Mouse (Mus musculus): ENCODE results near the gene Rpl35a. TPM values are rescaled to one million over a fixed set of nuclear protein-coding genes. Genes with fewer than 3 reads are reported as not detected.
"Not testable (repeated sequence)": the region's sequence is repeated elsewhere in the genome, so short reads cannot be mapped to it uniquely, and the experiment has no call there.

The Rpl35a gene
- polyA plus RNA-seq, 1 experiment from 2014 or later, result 500 TPM

DNA sequence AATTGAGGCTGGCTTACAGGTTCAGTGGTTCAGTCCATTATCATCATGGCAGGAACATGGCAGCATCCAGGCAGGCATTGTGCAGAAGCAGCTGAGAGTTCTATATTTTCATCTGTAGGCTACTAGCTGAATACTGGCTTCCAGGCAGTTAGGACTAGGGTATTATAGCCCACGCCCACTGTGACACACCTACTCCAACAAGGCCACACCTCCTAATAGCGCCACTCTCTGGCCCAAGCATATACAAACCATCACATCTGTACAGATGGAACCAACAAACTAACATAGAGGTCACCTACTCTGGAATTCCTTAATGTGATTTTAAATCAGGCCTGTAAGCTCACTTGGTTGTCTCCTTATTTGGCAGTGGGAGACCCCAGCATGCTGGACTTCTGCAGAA lies 7.6 kb upstream of the Rpl35a start:
- no peak overlapping the region for H3K9ac ChIP-seq (ENCODE audit: low read length)
- 64% methylated on average over 2 of the region's 2 CpGs for WGBS
- no peaks in the 10 kb centered on the region for H3K36me3 ChIP-seq (ENCODE audit: control insufficient read depth, insufficient read depth)
- no peaks in the 10 kb centered on the region for H3K4me1 ChIP-seq (ENCODE audit: control insufficient read depth, insufficient read depth, low read length)
- H3K9me3 ChIP-seq (replicated peaks; ENCODE audit: control insufficient read depth, low read length), result no peaks in the 10 kb centered on the region
- H3K4me2 ChIP-seq (ENCODE audit: low read depth, low read length), result no peak overlapping the region
- no peak for ATAC-seq (replicated peaks; ENCODE audit: extremely low read depth, insufficient read depth, low FRiP score)
- H3K27me3 ChIP-seq (ENCODE audit: control insufficient read depth, insufficient read depth, low read length), result no peaks in the 10 kb centered on the region
- no peak overlapping the region for H3K4me3 ChIP-seq (ENCODE audit: low read length)
- no peak overlapping the region for H3K27ac ChIP-seq (ENCODE audit: low read length)

GRCm38 (mm10) chr16:33049809-33050208 lies 6.4 kb upstream of the Rpl35a start:
- H3K4me1 ChIP-seq (ENCODE audit: control insufficient read depth, insufficient read depth, low read length), result no peaks in the 10 kb centered on the region
- no peak overlapping the region for H3K9ac ChIP-seq (ENCODE audit: low read length)
- ATAC-seq (replicated peaks; ENCODE audit: extremely low read depth, insufficient read depth, low FRiP score), result no peak
- no peak overlapping the region for H3K27ac ChIP-seq (ENCODE audit: low read length)
- H3K27me3 ChIP-seq (ENCODE audit: control insufficient read depth, insufficient read depth, low read length), result no peaks in the 10 kb centered on the region
- no peaks in the 10 kb centered on the region for H3K36me3 ChIP-seq (ENCODE audit: control insufficient read depth, insufficient read depth)
- H3K9me3 ChIP-seq (replicated peaks; ENCODE audit: control insufficient read depth, low read length), result no peaks in the 10 kb centered on the region
- H3K4me2 ChIP-seq (ENCODE audit: low read depth, low read length), result no peak overlapping the region
- no peak overlapping the region for H3K4me3 ChIP-seq (ENCODE audit: low read length)
- WGBS, result 85% methylated on average over 16 of the region's 16 CpGs

GRCm38 (mm10) chr16:33053141-33053540 lies 3.1 kb upstream of the Rpl35a start:
- Histone ChIP-seq H3K4me2 (ENCODE audit: low read depth, low read length) (no peak overlapping the region), H3K9me3 (replicated peaks; ENCODE audit: control insufficient read depth, low read length) (no peaks in the 10 kb centered on the region), H3K27me3 (ENCODE audit: control insufficient read depth, insufficient read depth, low read length) (no peaks in the 10 kb centered on the region), H3K9ac (ENCODE audit: low read length) (no peak overlapping the region), H3K36me3 (ENCODE audit: control insufficient read depth, insufficient read depth) (peaks cover 3% of the 10 kb centered on the region), H3K4me1 (ENCODE audit: control insufficient read depth, insufficient read depth, low read length) (peaks cover 7% of the 10 kb centered on the region), H3K4me3 (ENCODE audit: low read length) (no peak overlapping the region), H3K27ac (ENCODE audit: low read length) (no peak overlapping the region)
- 66% methylated on average over 5 of the region's 5 CpGs for WGBS
- ATAC-seq (replicated peaks; ENCODE audit: extremely low read depth, insufficient read depth, low FRiP score), result no peak

DNA sequence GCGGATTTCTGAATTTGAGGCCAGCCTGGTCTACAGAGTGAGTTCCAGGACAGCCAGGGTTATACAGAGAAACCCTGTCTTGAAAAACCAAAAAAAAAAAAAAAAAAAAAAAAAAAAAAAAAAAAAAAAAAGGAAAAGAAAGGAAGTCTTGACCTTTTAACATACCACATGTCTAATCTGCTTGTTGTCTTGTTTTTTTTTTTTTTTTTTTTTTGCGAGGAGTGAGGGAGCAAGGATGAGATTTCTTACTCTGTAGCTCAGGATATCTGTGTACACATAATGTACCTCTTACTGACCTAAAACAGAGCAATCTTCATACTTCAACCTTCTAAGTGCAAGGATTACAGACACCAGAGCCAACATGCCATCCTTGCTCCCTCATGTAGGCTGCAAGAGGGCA lies 1.3 kb upstream of the Rpl35a start:
- Histone ChIP-seq H3K36me3 (ENCODE audit: control insufficient read depth, insufficient read depth) (peaks cover 13% of the 10 kb centered on the region), H3K4me1 (ENCODE audit: control insufficient read depth, insufficient read depth, low read length) (peaks cover 10% of the 10 kb centered on the region)
- not testable (repeated sequence) for H3K9ac ChIP-seq (ENCODE audit: low read length); H3K9me3 ChIP-seq (replicated peaks; ENCODE audit: control insufficient read depth, low read length); H3K27ac ChIP-seq (ENCODE audit: low read length); H3K27me3 ChIP-seq (ENCODE audit: control insufficient read depth, insufficient read depth, low read length); H3K4me2 ChIP-seq (ENCODE audit: low read depth, low read length); H3K4me3 ChIP-seq (ENCODE audit: low read length); ATAC-seq (replicated peaks; ENCODE audit: extremely low read depth, insufficient read depth, low FRiP score)
- 79% methylated on average over 2 of the region's 2 CpGs for WGBS

DNA sequence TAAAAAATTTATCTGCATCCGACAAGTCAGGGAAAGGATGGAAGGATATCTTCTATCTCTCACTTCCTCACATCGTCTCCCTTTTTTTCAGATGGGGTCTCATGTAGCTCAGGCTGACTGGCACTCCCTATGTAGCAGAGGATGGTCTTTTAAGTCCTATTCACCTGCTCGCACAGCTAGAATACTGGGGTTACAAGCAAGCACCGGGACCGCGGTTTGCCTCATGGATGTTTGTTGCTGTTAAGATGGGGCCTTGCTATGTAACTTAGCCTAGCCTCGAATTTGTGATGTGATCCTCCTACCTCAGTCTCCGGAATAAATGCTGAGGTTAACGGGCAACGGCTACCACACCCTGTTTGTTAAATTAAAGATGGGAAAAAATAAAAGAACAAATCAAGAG lies 598 bp upstream of the Rpl35a start:
- 21% methylated on average over 10 of the region's 10 CpGs for WGBS
- H3K36me3 ChIP-seq (ENCODE audit: control insufficient read depth, insufficient read depth), result peaks cover 19% of the 10 kb centered on the region
- no peaks in the 10 kb centered on the region for H3K27me3 ChIP-seq (ENCODE audit: control insufficient read depth, insufficient read depth, low read length)
- H3K4me1 ChIP-seq (ENCODE audit: control insufficient read depth, insufficient read depth, low read length), result peaks cover 10% of the 10 kb centered on the region
- H3K4me3 ChIP-seq (ENCODE audit: low read length), result peak overlapping the region; percentile 86
- H3K9ac ChIP-seq (ENCODE audit: low read length), result peak overlapping the region; percentile 62
- ATAC-seq (replicated peaks; ENCODE audit: extremely low read depth, insufficient read depth, low FRiP score), result 0 out of 2 replicates have a peak, but pooled peaks have one; percentile 2
- no peak overlapping the region for H3K27ac ChIP-seq (ENCODE audit: low read length)
- H3K9me3 ChIP-seq (replicated peaks; ENCODE audit: control insufficient read depth, low read length), result no peaks in the 10 kb centered on the region
- peak overlapping the region; percentile 93 for H3K4me2 ChIP-seq (ENCODE audit: low read depth, low read length)

GRCm38 (mm10) chr16:33056786-33057185 lies 533 bp downstream of the Rpl35a start:
- no peaks in the 10 kb centered on the region for H3K9me3 ChIP-seq (replicated peaks; ENCODE audit: control insufficient read depth, low read length)
- no peaks in the 10 kb centered on the region for H3K27me3 ChIP-seq (ENCODE audit: control insufficient read depth, insufficient read depth, low read length)
- peaks cover 22% of the 10 kb centered on the region for H3K36me3 ChIP-seq (ENCODE audit: control insufficient read depth, insufficient read depth)
- H3K4me2 ChIP-seq (ENCODE audit: low read depth, low read length), result peak overlapping the region; percentile 66
- ATAC-seq (replicated peaks; ENCODE audit: extremely low read depth, insufficient read depth, low FRiP score), result 0 out of 2 replicates have a peak, but pooled peaks have one; percentile 16
- peak overlapping the region; percentile 94 for H3K9ac ChIP-seq (ENCODE audit: low read length)
- peak overlapping the region; percentile 92 for H3K27ac ChIP-seq (ENCODE audit: low read length)
- under 1% methylated on average over 24 of the region's 24 CpGs for WGBS
- peak overlapping the region; percentile 86 for H3K4me3 ChIP-seq (ENCODE audit: low read length)
- peaks cover 10% of the 10 kb centered on the region for H3K4me1 ChIP-seq (ENCODE audit: control insufficient read depth, insufficient read depth, low read length)

- 86% methylated on average over 16 of the region's 16 CpGs for WGBS
- Histone ChIP-seq H3K9ac (ENCODE audit: low read length) (peak overlapping the region; percentile 43), H3K4me2 (ENCODE audit: low read depth, low read length) (peak overlapping the region; percentile 46; the same call in 1 of the 2 replicates), H3K4me3 (ENCODE audit: low read length) (0 out of 2 replicates have a peak overlapping the region, but pooled peaks have one; percentile 21), H3K27me3 (ENCODE audit: control insufficient read depth, insufficient read depth, low read length) (no peaks in the 10 kb centered on the region), H3K4me1 (ENCODE audit: control insufficient read depth, insufficient read depth, low read length) (peaks cover 11% of the 10 kb centered on the region), H3K36me3 (ENCODE audit: control insufficient read depth, insufficient read depth) (peaks cover 22% of the 10 kb centered on the region), H3K9me3 (replicated peaks; ENCODE audit: control insufficient read depth, low read length) (no peaks in the 10 kb centered on the region), H3K27ac (ENCODE audit: low read length) (no peak overlapping the region)
- no peak for ATAC-seq (replicated peaks; ENCODE audit: extremely low read depth, insufficient read depth, low FRiP score)
Measured at GRCm38 (mm10) chr16:33058033-33058432, 1.8 kb downstream of the Rpl35a start.

- H3K36me3 ChIP-seq (ENCODE audit: control insufficient read depth, insufficient read depth), result peaks cover 22% of the 10 kb centered on the region
- not testable (repeated sequence) for H3K27me3 ChIP-seq (ENCODE audit: control insufficient read depth, insufficient read depth, low read length); H3K4me2 ChIP-seq (ENCODE audit: low read depth, low read length); ATAC-seq (replicated peaks; ENCODE audit: extremely low read depth, insufficient read depth, low FRiP score); H3K27ac ChIP-seq (ENCODE audit: low read length); H3K4me3 ChIP-seq (ENCODE audit: low read length); H3K9ac ChIP-seq (ENCODE audit: low read length); H3K9me3 ChIP-seq (replicated peaks; ENCODE audit: control insufficient read depth, low read length)
- H3K4me1 ChIP-seq (ENCODE audit: control insufficient read depth, insufficient read depth, low read length), result peaks cover 17% of the 10 kb centered on the region
- WGBS, result 85% methylated on average over 9 of the region's 9 CpGs
Measured at GRCm38 (mm10) chr16:33058656-33059055, 2.4 kb downstream of the Rpl35a start.

DNA sequence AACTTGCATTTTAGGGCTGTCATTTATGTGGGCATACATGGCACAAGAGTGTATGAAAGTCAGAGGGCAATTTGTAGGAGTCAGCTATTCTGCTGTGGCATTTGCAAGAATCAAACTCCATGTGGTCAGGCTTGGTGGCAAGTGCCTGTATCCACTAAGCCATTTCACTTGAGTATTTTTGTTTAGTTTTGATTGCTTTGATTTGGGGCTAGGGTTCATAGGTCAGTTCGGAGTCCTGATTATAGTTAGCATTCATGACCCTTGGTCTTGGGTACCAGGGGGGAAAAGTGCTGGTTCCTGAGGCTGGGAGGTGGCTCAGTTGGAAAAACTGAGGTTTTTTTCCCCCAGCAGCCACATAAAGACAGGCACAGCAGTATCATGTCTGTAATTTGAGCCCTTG lies 3.2 kb downstream of the Rpl35a start:
- Histone ChIP-seq H3K4me2 (ENCODE audit: low read depth, low read length) (no peak overlapping the region), H3K9me3 (replicated peaks; ENCODE audit: control insufficient read depth, low read length) (no peaks in the 10 kb centered on the region), H3K4me1 (ENCODE audit: control insufficient read depth, insufficient read depth, low read length) (peaks cover 19% of the 10 kb centered on the region), H3K27me3 (ENCODE audit: control insufficient read depth, insufficient read depth, low read length) (no peaks in the 10 kb centered on the region), H3K4me3 (ENCODE audit: low read length) (no peak overlapping the region), H3K36me3 (ENCODE audit: control insufficient read depth, insufficient read depth) (peaks cover 22% of the 10 kb centered on the region), H3K27ac (ENCODE audit: low read length) (no peak overlapping the region), H3K9ac (ENCODE audit: low read length) (no peak overlapping the region)
- no peak for ATAC-seq (replicated peaks; ENCODE audit: extremely low read depth, insufficient read depth, low FRiP score)
- 91% methylated on average over 1 of the region's 1 CpGs for WGBS

Data from heart, embryonic 16.5 days (tissue).